Mouse (Mus musculus) frontal cortex, postnatal 36 days (tissue): ENCODE results near the gene Sept11.

ENCODE experiments used
- DNase-seq, 2 experiments: peaks; one replicate each; pipeline ENCODE4 v3.0.0; 2022; ENCODE audit warnings: low spot score in 2 of 2

Sept11 gene

DNA sequence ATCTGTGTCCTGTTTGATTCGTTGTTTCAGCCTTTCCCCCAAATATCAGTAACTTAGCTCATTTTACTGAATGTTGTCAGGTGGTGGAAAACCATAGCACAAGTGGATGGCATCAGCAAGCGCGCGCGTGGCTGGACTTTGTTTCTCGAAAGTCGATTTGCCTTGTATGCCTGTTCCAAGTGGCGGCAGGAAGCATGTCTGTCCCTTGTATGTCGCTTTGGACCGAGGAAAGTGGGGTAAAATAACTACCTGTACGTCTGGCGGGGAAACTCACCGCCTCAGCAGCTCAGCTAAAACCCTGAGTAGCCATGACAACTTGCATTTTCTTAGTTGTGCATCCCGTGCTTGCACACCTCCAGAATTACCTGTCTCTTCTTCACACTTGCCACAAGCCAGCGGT, 78.2 kb downstream of the Sept11 start:
- no peak for DNase-seq

DNA sequence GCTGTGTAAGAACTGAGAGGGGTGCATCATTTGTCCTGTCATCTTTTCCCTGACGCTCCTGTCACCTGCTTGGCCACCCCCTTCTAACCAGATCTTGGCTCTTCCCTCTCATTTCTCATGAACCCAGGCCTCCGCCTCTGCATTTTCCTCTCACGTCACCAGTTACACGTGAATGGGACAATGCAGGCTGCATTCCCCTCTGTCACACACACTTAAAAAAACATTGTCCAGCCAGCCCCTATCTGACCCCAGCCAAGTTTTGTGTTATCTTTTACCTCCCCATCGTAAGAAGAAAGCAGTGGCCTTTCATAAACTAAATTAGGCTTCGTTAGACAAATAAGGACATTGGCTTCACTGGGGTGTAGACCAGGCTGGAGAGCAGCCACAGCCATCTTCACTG, 79.3 kb downstream of the Sept11 start:
- DNase-seq: no peak

DNA sequence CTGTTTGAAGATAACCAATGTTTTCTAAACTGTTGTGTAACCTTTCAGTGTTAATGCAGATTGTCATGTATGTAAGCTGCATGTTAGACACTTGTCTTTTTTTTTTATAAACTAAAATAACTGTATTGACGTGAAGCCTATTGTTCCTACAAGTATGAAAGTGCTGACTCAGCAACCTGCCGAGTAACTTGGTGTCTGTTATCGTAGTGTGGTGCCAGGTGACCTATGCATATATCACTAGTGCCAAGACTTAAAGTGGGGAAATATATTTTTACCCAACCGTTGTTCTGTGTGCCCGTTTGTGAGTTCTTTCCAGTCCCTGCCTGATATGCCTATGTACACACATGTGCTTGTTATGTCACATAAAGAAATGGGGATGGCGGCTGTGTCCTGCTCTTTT, 81.4 kb downstream of the Sept11 start:
- DNase-seq: no peak

DNA sequence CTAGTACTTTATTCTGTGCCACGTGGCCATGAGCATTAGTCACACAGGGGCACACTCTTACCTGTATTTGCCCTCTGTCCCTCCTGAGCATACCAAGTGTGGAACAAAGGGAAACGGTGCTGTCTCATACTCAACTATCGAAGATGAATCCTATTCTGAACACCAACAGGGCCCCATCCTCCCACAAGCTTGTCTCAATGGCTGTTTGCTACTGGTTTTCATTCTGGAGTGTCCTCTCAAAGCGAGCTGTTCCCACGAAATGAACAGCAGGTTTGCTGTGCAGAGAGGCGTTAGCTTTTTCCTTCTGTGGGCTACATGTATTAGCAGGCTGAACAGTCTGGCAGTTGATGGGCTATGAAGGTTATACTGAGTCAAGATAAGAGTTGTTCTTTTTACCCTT, 85.4 kb downstream of the Sept11 start:
- DNase-seq: no peak

DNA sequence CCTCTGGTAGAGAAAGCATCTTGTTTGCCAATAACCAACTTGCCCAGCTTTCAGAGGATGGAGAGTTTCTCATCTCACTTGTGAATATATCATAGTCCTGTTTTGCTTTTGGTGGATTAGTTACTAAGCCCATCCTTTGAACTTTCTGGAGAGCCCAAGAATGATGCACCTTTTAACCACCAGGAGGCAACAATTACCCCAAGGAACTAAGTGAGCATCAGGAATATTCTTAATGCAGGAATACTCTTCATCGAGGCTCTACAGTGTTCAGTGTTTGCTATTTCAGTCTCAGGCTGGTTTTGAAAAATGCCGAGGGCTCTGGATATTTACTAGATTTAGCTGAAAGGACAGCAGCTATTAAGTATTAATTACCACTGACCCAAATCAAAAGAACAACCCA, 87.0 kb downstream of the Sept11 start:
- DNase-seq: no peak

DNA sequence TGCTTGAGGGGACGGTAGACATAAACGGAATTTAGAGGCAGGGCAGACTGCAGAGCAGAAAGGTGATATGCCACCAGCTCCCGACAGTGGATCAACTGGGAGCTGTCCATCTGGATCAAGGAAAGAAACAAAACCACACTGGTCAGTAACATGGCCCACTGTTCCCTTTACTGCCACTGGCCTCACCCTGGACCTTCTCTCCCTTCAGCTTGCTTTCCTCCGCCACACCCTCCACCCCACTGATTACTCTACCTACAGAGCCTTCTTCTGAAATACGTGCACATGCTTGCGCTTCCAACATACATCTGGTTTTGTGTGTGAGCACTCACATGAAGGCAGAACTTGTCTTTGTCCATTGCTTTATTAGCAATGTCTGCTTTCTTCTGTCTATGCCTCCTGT, 90.1 kb downstream of the Sept11 start:
- DNase-seq: no peak

DNA sequence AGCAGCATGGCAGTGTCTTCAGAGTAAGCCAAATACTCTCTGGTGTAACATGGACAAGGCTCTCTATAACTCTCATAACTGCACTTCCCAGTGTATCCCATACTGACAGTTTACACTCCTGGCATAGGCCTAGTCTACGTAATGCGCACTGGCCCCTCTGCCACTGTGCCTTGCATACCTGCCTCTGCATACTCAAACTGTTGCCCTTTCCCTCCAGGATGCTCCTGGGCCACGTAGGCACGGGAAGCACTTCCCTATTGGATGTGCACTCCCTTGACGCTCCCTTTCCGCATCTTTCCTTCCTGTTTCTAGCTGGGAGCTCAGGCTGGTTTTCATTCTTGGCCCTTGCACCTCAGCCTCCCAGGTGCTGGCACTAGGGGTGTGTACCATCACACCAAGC, 91.3 kb downstream of the Sept11 start:
- no peak for DNase-seq

DNA sequence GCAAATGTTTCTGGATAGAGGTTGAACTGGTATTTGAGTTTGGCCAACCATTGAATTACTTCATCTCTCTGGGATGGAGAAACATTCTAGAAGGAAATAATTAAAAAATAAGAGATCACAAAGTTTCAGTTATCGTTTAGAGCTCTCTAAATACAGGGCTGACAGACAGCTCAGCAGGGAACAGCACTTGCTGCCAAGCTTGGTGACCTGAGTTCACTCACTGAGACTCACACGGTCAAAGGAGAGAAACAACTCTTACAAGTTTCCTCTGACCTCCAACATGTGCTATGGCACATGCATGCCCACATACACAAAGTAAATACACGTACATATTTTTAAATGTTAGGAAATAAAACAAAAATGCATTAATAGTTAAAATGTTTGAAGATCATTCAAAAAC, 96.4 kb downstream of the Sept11 start:
- DNase-seq: no peak

DNA sequence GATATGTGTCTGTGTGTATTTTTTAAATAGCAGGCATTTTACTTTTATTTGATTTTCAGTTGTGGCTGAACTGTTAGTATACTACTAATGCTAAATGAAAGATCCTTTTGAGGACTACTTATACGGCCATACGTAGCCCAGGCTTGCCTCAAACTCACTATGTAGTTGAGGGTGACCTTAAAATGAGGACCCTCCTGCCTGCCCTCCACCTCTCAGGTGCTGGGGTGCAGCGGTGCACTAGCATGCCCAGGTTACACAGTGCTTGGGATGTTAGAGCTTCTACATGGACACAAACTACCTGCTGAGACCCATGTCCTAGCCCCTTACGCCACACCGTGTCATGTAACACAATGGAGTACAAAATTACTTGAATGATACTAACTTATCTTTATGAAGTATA, 97.2 kb downstream of the Sept11 start:
- no peak for DNase-seq

DNA sequence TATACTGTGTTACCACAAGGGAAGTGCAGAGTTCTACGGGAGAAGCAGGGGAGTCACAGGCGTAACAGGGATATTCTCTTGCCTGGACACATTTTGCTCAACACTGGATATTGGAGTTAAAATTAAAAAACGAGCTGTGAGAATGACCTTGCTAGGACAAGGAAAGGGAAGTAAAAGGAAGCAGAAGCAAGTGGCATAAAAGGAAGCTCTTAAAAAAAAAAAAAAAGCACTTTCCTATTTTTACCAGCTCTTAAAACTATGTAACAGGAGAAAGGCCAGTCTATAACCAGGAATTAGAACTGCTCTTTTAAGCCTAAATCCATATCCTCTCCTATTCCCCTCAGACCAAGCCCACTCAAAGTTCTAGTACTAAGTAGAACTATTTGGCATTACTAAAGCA, 105.0 kb downstream of the Sept11 start:
- no peak for DNase-seq

DNA sequence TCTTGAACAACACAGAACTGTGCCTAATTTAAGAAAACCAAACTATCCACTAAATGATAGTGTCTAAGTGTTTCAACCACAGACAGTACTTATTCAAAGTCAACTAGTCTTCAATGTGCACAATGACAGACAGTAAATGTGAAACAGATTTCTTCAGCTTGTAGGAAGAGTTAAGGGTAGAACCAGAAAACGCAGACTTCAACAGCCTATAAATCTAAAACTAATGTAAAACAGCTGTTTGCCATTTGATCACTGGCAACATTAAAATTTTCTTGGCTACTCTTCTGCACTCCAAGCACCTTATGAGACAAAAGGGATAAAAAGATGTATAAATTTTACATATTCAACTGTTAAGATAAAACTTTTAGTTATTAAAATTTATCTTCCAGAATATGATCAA, 107.9 kb downstream of the Sept11 start:
- no peak for DNase-seq

DNA sequence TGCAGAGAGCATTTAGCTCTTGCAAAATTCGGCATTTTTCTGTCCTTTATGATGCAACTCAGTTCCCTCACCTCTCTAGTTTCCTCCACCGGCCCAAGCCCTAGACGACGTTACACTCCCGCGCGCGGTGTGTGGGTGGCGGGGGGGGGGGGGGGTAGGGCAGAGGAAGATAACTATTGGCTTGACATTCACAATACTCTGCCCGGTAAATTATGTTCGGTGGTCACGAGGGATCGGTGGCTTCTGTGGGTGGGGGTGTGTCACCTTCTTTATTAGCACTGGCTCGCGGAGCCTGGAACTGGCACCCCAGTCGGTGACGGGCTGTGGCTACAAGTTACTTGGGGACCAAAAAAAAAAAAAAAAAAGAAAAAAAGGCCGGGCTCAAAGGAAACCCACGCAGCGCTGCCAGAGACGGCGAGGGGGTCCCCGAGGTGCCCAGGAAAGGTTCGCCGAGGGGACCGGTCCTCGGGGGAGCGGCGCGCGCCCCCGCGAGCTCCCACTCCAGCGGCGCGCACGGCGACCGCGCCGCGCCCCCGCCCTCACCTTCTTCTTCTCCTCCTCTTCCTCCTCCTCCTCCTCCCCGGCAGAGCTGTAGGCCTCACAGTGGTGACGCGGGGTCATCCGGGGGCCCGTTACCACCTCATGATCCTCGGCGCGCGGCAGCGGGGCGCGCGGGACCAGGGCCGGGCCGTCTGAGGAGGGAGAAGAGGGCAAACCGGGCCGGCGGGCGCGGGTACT, 112.3 kb downstream of the Sept11 start:
- DNase-seq: peak; percentile 25 to 30

DNA sequence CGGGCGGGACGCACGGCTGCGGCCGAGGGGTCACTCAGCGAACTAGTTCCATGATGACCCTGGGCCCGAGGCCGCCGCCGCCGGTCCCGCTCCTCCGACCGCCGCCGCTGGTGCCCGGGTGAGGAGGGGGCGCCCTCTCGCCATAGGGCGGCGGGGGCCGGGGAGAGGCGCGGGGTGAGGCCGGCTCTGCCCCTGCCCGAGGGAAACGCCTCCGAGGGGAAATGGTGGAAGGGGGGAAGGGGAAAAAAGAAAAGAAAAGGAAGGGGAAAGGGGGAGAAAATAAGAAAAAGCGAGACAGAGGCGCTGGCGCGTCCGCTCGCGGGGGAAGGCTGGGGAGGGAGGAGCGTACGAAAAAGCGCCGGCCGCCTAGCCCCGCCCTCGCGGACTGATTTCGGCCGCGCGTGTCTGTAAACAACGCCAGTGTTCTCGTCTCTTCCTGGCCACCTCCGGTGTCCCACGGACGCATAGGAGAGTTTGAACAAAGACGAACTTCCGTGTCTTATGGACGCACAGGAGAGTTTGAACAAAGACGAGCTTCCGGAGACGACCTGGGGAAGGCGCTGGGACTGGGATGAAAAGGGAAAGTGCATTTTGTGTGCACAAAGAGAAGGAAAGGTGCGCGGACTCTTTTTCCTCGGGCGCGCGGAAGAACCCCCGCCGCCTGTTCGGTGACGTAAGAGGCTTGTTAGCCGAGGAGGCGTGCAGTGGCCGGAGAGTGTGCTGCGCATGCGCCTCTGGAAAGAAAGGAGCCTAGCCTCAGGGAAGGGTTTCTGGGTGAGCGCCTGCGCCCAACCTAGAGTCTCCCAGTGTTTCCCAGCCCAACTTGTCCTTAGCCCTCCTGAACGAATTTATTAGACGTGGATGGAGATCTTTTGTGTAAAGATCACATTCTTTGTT, 113.1 kb downstream of the Sept11 start, which contains the start of the genes Ccni and 2010109A12Rik:
TSS of gene Ccni (minus strand) at position 387 of the 897 bp plus-strand sequence.
TSS of gene 2010109A12Rik (plus strand) at position 410 of the 897 bp plus-strand sequence.
- DNase-seq: peak; percentile 95 to 97

DNA sequence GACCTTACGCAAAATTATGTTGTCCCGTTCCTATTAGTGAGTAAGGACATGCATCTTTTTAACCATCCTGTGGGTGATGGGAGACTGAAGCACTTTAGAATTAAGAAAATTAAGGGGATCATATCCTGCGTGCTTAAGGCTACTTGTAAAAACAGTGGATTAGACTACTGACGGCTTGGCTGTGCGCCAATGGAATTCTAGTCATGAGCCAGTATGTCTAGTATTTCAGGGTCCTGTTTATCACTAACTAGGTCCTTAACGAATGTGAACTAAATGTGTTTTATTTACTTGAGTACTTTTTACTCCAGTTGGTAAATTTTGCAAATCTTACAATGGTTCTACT, 113.7 kb downstream of the Sept11 start:
- DNase-seq: no peak

DNA sequence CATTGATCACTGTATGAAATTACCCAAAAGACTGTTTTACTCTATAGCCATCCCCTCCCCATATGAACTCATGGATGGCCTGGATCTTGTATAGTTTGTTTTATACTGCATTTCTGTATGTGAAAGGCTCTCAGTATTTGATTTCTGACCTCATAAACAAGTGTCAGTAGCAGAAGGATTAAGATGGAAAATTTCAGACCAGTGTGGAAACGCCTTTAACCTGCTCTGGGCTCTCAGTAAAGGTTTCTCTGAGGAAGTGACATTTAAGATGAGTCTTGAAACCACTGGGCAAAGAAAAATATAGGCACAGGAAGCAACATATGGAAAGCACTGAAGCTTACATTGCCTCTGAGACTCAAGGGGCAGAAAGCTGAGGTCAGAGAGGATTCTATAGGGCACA, 114.3 kb downstream of the Sept11 start:
- no peak for DNase-seq

DNA sequence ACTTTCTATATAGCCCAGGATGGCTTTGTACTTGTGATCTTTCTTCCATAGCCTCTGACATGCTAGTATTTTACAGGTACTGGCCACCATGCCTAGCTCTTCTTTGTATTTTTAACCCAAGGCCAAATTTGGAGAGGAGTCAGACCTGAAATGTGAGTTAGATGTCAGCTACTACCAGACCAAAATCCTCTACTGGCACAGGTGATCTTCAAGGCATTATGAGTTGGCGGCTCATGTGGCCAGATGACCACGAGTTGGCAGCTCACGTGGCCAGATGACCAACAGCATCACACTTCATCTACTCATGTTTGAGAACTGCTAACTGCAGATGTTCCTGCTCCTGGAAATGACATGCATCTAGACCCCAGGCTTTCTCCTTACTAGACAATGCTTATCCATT, 125.1 kb downstream of the Sept11 start:
- DNase-seq: no peak

DNA sequence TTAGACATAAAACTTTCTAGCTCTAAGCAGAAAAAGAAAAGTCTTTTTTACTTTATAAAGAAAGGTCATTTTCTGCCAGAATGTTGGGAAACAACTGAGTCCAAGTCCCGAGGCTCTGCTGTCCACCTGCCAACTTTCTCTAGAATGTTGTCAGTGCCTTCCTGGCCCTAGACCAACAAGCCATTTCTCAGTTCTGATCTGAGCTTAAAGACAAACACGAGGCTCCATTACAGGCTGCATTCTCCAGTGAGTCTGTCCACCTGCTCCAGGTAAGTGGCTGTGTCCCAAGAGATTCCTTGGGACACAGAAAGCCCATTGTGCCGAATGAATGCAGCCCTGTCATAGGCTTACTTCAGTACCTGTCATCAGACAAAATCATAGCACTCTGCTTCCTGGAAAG, 128.4 kb downstream of the Sept11 start:
- no peak for DNase-seq

DNA sequence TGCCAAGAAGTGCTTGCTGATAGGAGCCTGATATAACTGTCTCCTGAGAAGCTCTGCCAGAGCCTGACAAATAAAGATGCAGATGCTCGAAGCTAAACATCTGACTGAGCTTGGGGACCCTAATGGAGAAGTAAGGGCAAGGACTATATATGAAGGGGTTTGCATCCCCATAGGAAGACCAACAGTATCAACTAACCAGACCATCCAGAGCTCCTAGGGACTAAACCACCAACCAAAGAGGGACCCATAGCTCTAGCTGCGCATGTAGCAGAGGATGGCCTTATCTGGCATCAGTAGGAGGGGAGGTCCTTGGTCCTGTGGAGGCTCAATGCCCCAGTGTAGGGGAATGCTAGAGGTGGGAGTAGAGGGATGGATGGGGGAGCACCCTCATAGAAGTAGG, 131.3 kb downstream of the Sept11 start:
- no peak for DNase-seq
